Mouse (Mus musculus) thymus, adult 2 months (tissue): Measurements from ENCODE around the gene Dnm3.

ENCODE experiments used
- CTCF ChIP-seq: fragments of 200-500 bp; IDR thresholded peaks from 2 replicates; pipeline ENCODE4 v1.5.1; 2012; ENCODE audit warnings: mild to moderate bottlenecking, control low read depth, low read length, moderate library complexity, borderline replicate concordance; ENCODE audit not compliant: control insufficient read depth, poor library complexity, insufficient read depth; ENCODE audit errors: extremely low read depth
- POLR2A ChIP-seq: fragments of 200-500 bp; IDR thresholded peaks from 2 replicates; pipeline ENCODE4 v1.6.1; 2012; ENCODE audit warnings: mild to moderate bottlenecking, low read length, control low read depth, moderate library complexity; ENCODE audit not compliant: control insufficient read depth, poor library complexity, insufficient read depth; ENCODE audit errors: extremely low read depth

- no peak for TF ChIP-seq CTCF
- TF ChIP-seq POLR2A: no peak
Observed at GRCm38 (mm10) chr1:162453030-162453429, 24.8 kb downstream of the Dnm3 start.
